Mouse (Mus musculus) skeletal muscle tissue, adult 2 months (tissue): Measurements from ENCODE around the gene Slc25a10.

Source experiments
- DNase-seq: peaks from one replicate; pipeline ENCODE4 v3.0.0-alpha.2; 2012; ENCODE audit warnings: low read depth, low spot score

The Slc25a10 gene

DNA sequence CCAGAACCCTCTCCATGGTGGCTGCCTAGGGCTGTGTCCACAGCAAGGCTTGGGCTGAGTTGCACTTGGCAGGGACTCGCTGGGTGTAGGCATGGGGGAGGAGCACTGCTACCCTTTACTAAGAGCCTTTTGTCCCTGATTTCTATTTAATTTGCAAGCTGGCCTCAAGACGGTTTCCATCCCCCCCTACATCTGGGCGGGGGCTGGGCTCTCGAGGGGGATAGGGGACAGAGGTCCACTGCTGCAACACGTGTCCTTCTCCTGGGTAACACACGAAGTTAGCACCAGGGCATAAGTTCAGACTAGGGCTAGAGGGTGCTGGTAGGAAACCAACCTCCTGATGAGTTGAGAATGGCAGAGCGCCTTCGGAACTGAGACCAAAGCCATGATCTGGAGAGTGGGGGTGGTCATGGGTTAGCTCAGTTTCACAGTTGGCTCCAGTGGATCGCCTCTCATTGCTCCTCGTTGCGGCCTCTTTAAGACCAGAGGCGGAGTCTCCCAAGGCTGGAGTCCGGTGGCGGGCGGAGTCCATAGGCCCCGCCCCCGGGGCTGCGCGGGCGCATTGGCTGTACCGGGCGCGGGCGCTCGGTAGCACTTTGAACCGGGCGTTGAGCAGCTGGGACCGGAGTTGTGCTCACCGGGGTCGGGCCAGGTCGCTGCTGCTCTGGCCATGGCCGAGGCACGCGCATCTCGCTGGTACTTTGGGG, at the start of gene Slc25a10:
TSS of gene Slc25a10 (plus strand) at position 524 of the 707 bp plus-strand sequence.
- peak; percentile 74 for DNase-seq

- DNase-seq = no peak
Measured at GRCm38 (mm10) chr11:120442344-120442743, 49.3 kb upstream of the Slc25a10 start, which contains the start of gene Tspan10. Gene Tspan10 (plus strand): TSS chr11:120442644.

GRCm38 (mm10) chr11:120442765-120443280, 48.8 kb upstream of the Slc25a10 start:
- DNase-seq = no peak

DNA sequence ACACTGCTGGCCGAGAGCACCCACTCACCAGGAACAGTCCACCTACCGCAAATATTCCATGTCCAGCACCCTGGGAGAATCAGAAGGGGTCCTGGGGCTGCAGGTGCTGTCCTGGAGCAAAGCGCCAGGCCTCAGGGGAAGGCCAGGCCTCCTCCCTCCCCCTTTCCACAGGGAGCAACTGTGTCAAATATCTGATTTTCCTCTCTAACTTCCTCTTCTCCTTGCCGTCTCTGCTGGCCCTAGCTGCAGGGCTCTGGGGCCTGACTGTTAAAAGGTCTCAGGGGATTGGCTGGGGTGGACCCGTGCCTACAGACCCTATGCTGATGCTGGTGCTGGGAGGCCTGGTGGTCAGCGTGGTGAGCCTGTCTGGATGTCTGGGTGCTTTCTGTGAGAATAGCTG, 47.5 kb upstream of the Slc25a10 start:
- no peak for DNase-seq

GRCm38 (mm10) chr11:120445475-120445874, 46.2 kb upstream of the Slc25a10 start:
- no peak for DNase-seq

DNA sequence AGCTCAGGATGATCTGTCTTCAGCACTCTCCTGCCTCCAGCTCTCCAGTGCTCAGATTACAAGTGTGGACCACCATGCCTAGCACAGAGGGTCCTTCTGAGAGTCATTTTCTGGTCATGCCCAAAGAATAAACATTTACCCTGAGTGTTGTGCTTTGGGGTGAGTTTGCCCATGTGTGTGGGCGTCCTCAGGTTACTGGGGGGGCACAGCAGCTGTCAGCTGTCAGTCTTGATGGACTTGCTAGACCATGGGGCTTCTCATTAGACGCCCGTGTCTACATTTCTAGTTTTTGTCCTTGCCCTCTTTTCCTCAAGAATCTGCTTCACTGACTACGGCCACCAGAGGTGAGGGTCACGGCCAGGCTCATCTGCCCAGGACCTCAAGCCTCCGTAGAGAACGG, 44.5 kb upstream of the Slc25a10 start:
- no peak for DNase-seq

GRCm38 (mm10) chr11:120452246-120452645, 39.4 kb upstream of the Slc25a10 start:
- no peak for DNase-seq

GRCm38 (mm10) chr11:120453306-120453705, 38.3 kb upstream of the Slc25a10 start, which contains the start of gene Pde6g:
Gene Pde6g (minus strand): TSS chr11:120453500.
- DNase-seq = no peak

GRCm38 (mm10) chr11:120454965-120455364, 36.7 kb upstream of the Slc25a10 start:
- no peak for DNase-seq

DNA sequence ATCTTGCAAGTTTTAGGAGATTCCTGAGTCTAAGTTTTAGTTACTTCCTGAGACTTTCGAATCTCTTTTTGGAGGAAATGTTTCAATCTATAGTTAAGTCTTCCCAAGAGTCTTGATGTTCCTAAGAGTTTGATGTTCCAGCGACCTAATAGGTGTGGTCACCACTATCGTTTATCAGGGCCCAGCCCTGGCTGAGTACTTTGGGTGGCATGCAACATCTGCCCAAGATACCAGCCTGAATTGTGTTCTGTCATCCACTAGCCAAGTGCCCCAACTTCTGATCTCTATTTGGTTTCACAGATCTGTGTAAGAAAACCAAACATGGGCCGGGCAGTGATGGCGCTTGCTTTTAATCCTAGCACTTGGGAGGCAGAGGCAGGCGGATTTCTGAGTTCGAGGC, 36.2 kb upstream of the Slc25a10 start:
- no peak for DNase-seq

DNA sequence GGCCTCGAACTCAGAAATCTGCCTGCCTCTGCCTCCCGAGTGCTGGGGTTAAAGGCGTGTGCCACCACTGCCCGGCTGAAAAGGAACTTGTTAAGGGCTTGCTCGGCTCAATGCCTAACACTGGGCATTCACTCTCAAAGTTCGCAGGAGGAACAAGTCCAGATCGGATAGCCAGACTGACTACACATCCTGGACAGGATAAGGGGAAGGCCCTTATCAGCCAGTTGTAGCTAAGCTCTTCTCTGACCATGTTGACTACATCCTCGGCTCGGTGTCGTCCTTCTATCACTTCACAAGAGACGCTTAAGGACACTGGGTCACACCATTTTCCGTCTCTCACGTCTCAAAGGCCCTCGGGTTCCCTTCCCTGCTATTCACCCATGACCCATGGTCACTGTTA, 34.3 kb upstream of the Slc25a10 start:
- DNase-seq = no peak

- DNase-seq = peak; percentile 73
Measured at GRCm38 (mm10) chr11:120457772-120458751, 33.6 kb upstream of the Slc25a10 start, which contains the start of the genes Oxld1 and Ccdc137. Gene Oxld1 (minus strand): TSS chr11:120458068. Gene Ccdc137 (plus strand): TSS chr11:120458115.

GRCm38 (mm10) chr11:120458847-120459597, 32.6 kb upstream of the Slc25a10 start:
- no peak for DNase-seq

DNA sequence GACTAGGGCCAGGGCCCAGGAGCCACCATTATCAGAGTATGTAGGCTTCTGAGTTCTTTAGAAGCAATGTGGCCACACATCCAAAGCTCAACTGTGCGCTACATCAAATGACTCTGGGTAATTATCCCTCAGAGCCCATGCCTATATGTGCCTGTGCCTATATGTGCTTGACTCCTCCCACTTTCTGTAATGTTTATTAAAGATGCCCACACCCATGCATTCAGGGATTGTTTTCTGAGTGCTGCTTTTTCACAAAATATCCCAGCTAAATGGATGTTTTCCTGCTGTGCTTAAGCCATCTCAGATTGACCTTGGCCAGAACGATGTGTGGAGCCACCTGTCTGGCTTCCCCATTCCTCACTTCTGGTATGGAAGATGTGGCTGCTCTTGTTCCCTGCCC, 28.1 kb upstream of the Slc25a10 start:
- no peak for DNase-seq

- DNase-seq = no peak
Measured at GRCm38 (mm10) chr11:120464365-120464764, 27.3 kb upstream of the Slc25a10 start.

DNA sequence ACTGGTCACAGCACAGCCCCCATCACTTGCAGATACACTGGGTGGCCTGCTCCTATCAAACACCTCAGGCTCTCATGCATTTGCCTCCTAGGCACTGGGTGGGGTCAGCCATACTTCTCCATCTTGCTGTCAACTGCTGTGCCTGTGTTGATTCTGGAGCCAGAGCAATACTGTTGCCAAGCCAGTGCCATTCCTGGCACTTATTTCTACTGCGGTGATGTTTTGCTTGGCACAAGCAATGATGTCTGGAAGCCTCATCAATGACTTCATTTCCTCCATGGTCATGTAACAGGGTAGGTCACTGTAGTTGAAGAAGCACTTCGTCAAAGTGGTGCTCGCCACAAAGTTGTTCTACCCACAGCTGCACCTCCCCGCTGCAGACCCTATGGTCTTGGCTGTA, 26.1 kb upstream of the Slc25a10 start:
- no peak for DNase-seq

GRCm38 (mm10) chr11:120467051-120467735, 24.4 kb upstream of the Slc25a10 start, which contains the start of gene Arl16:
Gene Arl16 (minus strand): TSS chr11:120467607.
- peak; percentile 98 for DNase-seq

- DNase-seq = no peak
Measured at GRCm38 (mm10) chr11:120467736-120468092, 23.9 kb upstream of the Slc25a10 start.

DNA sequence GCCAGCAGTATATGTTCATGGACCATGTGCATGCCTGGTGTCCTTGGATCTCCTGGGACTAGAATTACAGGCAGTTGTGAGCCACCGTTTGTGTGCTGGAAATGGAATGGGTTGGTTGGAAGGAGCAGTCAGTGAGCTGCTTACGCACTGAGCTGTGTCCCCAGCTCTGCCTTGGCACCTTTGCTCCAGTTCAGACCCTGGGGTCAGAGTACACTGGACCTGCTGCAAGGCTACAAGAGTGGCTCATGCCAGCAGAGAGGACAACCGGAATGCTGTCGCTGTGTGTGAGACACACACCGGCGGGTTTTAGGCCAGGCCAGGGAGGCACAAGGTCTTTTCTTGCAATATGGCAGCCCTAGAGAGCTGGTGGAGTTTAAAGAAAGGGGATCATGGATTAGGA, 19.6 kb upstream of the Slc25a10 start:
- DNase-seq = no peak

GRCm38 (mm10) chr11:120483448-120483934, 8.1 kb upstream of the Slc25a10 start:
- DNase-seq = no peak
